8 mouse cellular contexts compared by ENCODE assay signal in genomic region chr2:30864968-30865381, GRCm38 (mm10). TPM values are rescaled to one million over a fixed set of nuclear protein-coding genes. Genes with fewer than 3 reads are reported as not detected.
DNase-seq lines count a peak whose midpoint lies in the region; ATAC-seq lines count a peak whose summit lies in the region.

No protein-coding gene starts in this region.

- peak overlapping the region; percentile 20 for H3K4me3 ChIP-seq in forebrain, embryonic 13.5 days
- H3K4me3 ChIP-seq in hindbrain, embryonic 12.5 days = peak overlapping the region; percentile 25
- peak overlapping the region; percentile 31 for H3K4me3 ChIP-seq in midbrain, embryonic 12.5 days

- H3K4me2 ChIP-seq in forebrain, embryonic 13.5 days = peak overlapping the region; percentile 53
- peak overlapping the region; percentile 47 for H3K4me2 ChIP-seq in hindbrain, embryonic 12.5 days (replicated peaks)
- H3K4me2 ChIP-seq in midbrain, embryonic 12.5 days (replicated peaks) = peak overlapping the region; percentile 53

- no peaks in the 10 kb centered on the region for H3K9me3 ChIP-seq in forebrain, embryonic 13.5 days (replicated peaks)
- H3K9me3 ChIP-seq in hindbrain, embryonic 12.5 days (replicated peaks) = no peaks in the 10 kb centered on the region
- H3K9me3 ChIP-seq in midbrain, embryonic 12.5 days = no peaks in the 10 kb centered on the region

- peaks cover 12% of the 10 kb centered on the region for H3K4me1 ChIP-seq in forebrain, embryonic 13.5 days
- peaks cover 20% of the 10 kb centered on the region for H3K4me1 ChIP-seq in hindbrain, embryonic 12.5 days
- H3K4me1 ChIP-seq in midbrain, embryonic 12.5 days = peaks cover 7% of the 10 kb centered on the region; the same call in 1 of the 2 replicates

- WGBS in forebrain, embryonic 13.5 days = 4% methylated on average over 35 of the region's 35 CpGs
- 2% methylated on average over 35 of the region's 35 CpGs for WGBS in hindbrain, embryonic 12.5 days
- WGBS in midbrain, embryonic 12.5 days = 3% methylated on average over 34 of the region's 35 CpGs

- H3K36me3 ChIP-seq in forebrain, embryonic 13.5 days (ENCODE audit: poor library complexity, severe bottlenecking) = no peaks in the 10 kb centered on the region
- no peaks in the 10 kb centered on the region for H3K36me3 ChIP-seq in hindbrain, embryonic 12.5 days
- H3K36me3 ChIP-seq in midbrain, embryonic 12.5 days = no peaks in the 10 kb centered on the region

- peak overlapping the region; percentile 46; the same call in 1 of the 2 replicates for H3K9ac ChIP-seq in forebrain, embryonic 13.5 days
- H3K9ac ChIP-seq in hindbrain, embryonic 12.5 days = peak overlapping the region; percentile 39; the same call in 1 of the 2 replicates
- H3K9ac ChIP-seq in midbrain, embryonic 12.5 days (replicated peaks) = peak overlapping the region; percentile 43; the same call in 1 of the 2 replicates

- H3K27me3 ChIP-seq in forebrain, embryonic 13.5 days = peaks cover 27% of the 10 kb centered on the region
- H3K27me3 ChIP-seq in hindbrain, embryonic 12.5 days = peaks cover 18% of the 10 kb centered on the region
- H3K27me3 ChIP-seq in midbrain, embryonic 12.5 days = peaks cover 33% of the 10 kb centered on the region

- intact Hi-C loops in left cerebral cortex, postnatal 36 days (cut with DNase I) = no loop called here

- H3K27ac ChIP-seq in forebrain, embryonic 13.5 days = no peak overlapping the region
- 0 out of 2 replicates have a peak overlapping the region, but pooled peaks have one; percentile 40 for H3K27ac ChIP-seq in hindbrain, embryonic 12.5 days
- no peak overlapping the region for H3K27ac ChIP-seq in midbrain, embryonic 12.5 days (replicated peaks)

- peak; percentile 45 for DNase-seq in embryo, embryonic 10.5 days (ENCODE audit: low spot score)
- no peak for DNase-seq in embryo, embryonic 10 days (ENCODE audit: low spot score)
- DNase-seq in thymus, adult 18-20 months = no peak
- no peak for DNase-seq in left cerebral cortex, postnatal 36 days (ENCODE audit: low spot score in 2 of 2)
- no peak for DNase-seq in thymus, postnatal 36 days

- no peak for ATAC-seq in forebrain, embryonic 13.5 days
- no peak for ATAC-seq in hindbrain, embryonic 12.5 days (ENCODE audit: low FRiP score)
- no peak for ATAC-seq in midbrain, embryonic 12.5 days (ENCODE audit: low FRiP score, low read depth)

RNA-seq across cellular contexts. Expression of gene Prrx2, which starts 30.2 kb away (rescaled TPM):
- polyA plus RNA-seq in forebrain, embryonic 13.5 days (2015; fragmentation: Nextera tagmentation; extraction: Ambion mirVana) = 1.8 and 3.0 TPM in 2 replicates
- polyA plus RNA-seq in hindbrain, embryonic 12.5 days (2016; fragmentation: Nextera tagmentation; extraction: Ambion mirVana) = 38.8 and 38.9 TPM in 2 replicates
- polyA plus RNA-seq in midbrain, embryonic 12.5 days (2016; fragmentation: Nextera tagmentation; extraction: Ambion mirVana) = 19.8 and 24.9 TPM in 2 replicates
- 1 to 10 TPM; 1.0 to 2.8 TPM for total RNA-seq in left cerebral cortex, postnatal 36 days (2021)

RNA-seq across cellular contexts. Expression of gene Asb6, which starts 34.8 kb away (rescaled TPM):
- polyA plus RNA-seq in forebrain, embryonic 13.5 days (2015; fragmentation: Nextera tagmentation; extraction: Ambion mirVana) = 39.4 and 43.4 TPM in 2 replicates
- polyA plus RNA-seq in hindbrain, embryonic 12.5 days (2016; fragmentation: Nextera tagmentation; extraction: Ambion mirVana) = 38.9 and 40.6 TPM in 2 replicates
- polyA plus RNA-seq in midbrain, embryonic 12.5 days (2016; fragmentation: Nextera tagmentation; extraction: Ambion mirVana) = 40.3 and 41.0 TPM in 2 replicates
- total RNA-seq in left cerebral cortex, postnatal 36 days (2021) = 10 to 100 TPM; 36.1 to 39.8 TPM

RNA-seq across cellular contexts. Expression of gene Ntmt1, which starts 57.3 kb away (rescaled TPM):
- 120 and 127 TPM in 2 replicates for polyA plus RNA-seq in forebrain, embryonic 13.5 days (2015; fragmentation: Nextera tagmentation; extraction: Ambion mirVana)
- 97.2 and 102 TPM in 2 replicates for polyA plus RNA-seq in hindbrain, embryonic 12.5 days (2016; fragmentation: Nextera tagmentation; extraction: Ambion mirVana)
- polyA plus RNA-seq in midbrain, embryonic 12.5 days (2016; fragmentation: Nextera tagmentation; extraction: Ambion mirVana) = 103 and 110 TPM in 2 replicates
- 10 to 100 TPM; 35.4 to 36.3 TPM for total RNA-seq in left cerebral cortex, postnatal 36 days (2021)
